Mouse (Mus musculus) cerebellum, adult 2 months (tissue): ENCODE measurements around the gene Tent5b.

Experiments
- CTCF ChIP-seq: fragments of 200-500 bp; IDR thresholded peaks from 2 replicates; pipeline ENCODE4 v1.5.1; 2011; ENCODE audit warnings: low read depth, mild to moderate bottlenecking, control low read depth, low read length, moderate library complexity, borderline replicate concordance; ENCODE audit not compliant: insufficient read depth
- POLR2A ChIP-seq: fragments of 200-500 bp; IDR thresholded peaks from 2 replicates; pipeline ENCODE4 v1.6.1; 2011; ENCODE audit warnings: low read length, control low read depth, borderline replicate concordance; ENCODE audit not compliant: insufficient read depth

- TF ChIP-seq POLR2A (no peak), CTCF (no peak)
Measured at GRCm38 (mm10) chr4:133518601-133519368, 38.9 kb downstream of the Tent5b start, which contains the start of gene Kdf1.
